Mouse (Mus musculus) heart, postnatal 0 days (tissue): ENCODE data around the gene Slc25a22.

Experiments used
- CTCF ChIP-seq: IDR thresholded peaks from 2 replicates; pipeline ENCODE4 v1.5.1; 2016; ENCODE audit warnings: antibody characterized with exemption, control low read depth, low read depth
- EP300 ChIP-seq: IDR thresholded peaks from 2 replicates; pipeline ENCODE4 v1.6.1; 2016; ENCODE audit warnings: antibody characterized with exemption, low read depth

DNA sequence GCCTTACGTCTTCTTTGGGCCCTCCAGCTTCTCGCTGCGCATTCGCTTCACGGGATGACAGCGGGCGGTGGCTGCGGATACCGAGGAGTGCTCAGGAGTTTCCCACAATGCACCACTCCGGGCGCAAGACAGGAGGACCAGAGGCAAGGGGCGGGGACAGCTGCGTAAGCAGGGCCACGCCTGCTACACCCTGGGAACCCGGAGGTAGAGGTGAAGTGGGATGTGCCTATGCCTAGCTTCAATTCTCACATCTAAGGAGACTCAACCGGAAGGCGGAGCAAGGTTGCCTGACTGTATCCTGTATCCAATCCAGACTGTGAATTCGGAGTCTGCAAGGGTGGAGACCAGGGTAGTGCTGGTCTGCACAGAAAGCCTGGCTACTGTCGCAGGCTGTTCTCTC lies 8.4 kb downstream of the Slc25a22 start, which contains the start of gene Cend1:
- TF ChIP-seq CTCF (no peak), EP300 (no peak)
